Mouse (Mus musculus) C2C12 (cell line): ENCODE measurements around the gene Il1rapl2. TPM values are rescaled to one million over a fixed set of nuclear protein-coding genes. Genes with fewer than 3 reads are reported as not detected.
"Not testable (repeated sequence)": the region's sequence is repeated elsewhere in the genome, so short reads cannot be mapped to it uniquely, and the experiment has no call there.

Source experiments
- H3K27me3 ChIP-seq: one replicate; pipeline ENCODE4 v1.6.1; 2011; ENCODE audit not compliant: control insufficient read depth, insufficient read depth, insufficient read length
- H3K36me3 ChIP-seq: one replicate; pipeline ENCODE4 v1.6.1; 2011; ENCODE audit not compliant: control insufficient read depth, insufficient read depth
- H3K4me3 ChIP-seq: one replicate; pipeline ENCODE4 v1.5.1; 2011; ENCODE audit warnings: mild to moderate bottlenecking, control low read depth; ENCODE audit not compliant: poor library complexity, insufficient read depth, severe bottlenecking
- H3K79me2 ChIP-seq: one replicate; pipeline ENCODE4 v1.6.1; 2011; ENCODE audit not compliant: control insufficient read depth, insufficient read depth
- H3K79me3 ChIP-seq: one replicate; pipeline ENCODE4 v1.6.1; 2011; ENCODE audit warnings: low read depth, control low read depth
- H3ac ChIP-seq: one replicate; pipeline ENCODE3; 2011; ENCODE audit warnings: low read depth; ENCODE audit not compliant: control insufficient read depth, insufficient read length
- CEBPB ChIP-seq: IDR thresholded peaks from one replicate; pipeline ENCODE4 v1.6.1; 2011; ENCODE audit warnings: low read depth, mild to moderate bottlenecking, control low read depth, moderate library complexity
- CTCF ChIP-seq: IDR thresholded peaks from one replicate; pipeline ENCODE4 v1.5.1; 2011; ENCODE audit not compliant: control insufficient read depth, insufficient read depth, insufficient read length
- FOSL1 ChIP-seq: IDR thresholded peaks from one replicate; pipeline ENCODE4 v1.8.0; 2011; ENCODE audit warnings: mild to moderate bottlenecking, low read length; ENCODE audit not compliant: poor library complexity, insufficient read depth, severe bottlenecking
- MAX ChIP-seq: IDR thresholded peaks from one replicate; pipeline ENCODE4 v1.6.1; 2011; ENCODE audit warnings: mild to moderate bottlenecking, control low read depth
- MYOD1 ChIP-seq: IDR thresholded peaks from one replicate; pipeline ENCODE4 v1.6.1; 2011; ENCODE audit warnings: low read depth; ENCODE audit not compliant: control insufficient read depth, insufficient read length
- MYOG ChIP-seq: IDR thresholded peaks from one replicate; pipeline ENCODE4 v1.6.1; 2011; ENCODE audit not compliant: control insufficient read depth, insufficient read length; ENCODE audit errors: extremely low read depth
- USF1 ChIP-seq: IDR thresholded peaks from one replicate; pipeline ENCODE4 v1.6.1; 2011; ENCODE audit warnings: low read depth, mild to moderate bottlenecking, control low read depth, moderate library complexity
- polyA plus RNA-seq: library from polyadenylated mRNA; unstranded; fragments of >200 nt; fragmentation: generic; extraction: Trizol; gene quantifications from one replicate; pipeline ENCODE4 v1.2.1, GENCODE M21; 2012; ENCODE audit warnings: missing spikeins

Gene Il1rapl2
- polyA plus RNA-seq, 1 experiment = not detected

- Histone ChIP-seq H3K79me2 (no peaks in the 10 kb centered on the region), H3K36me3 (no peaks in the 10 kb centered on the region), H3ac (no peak overlapping the region), H3K27me3 (no peaks in the 10 kb centered on the region), H3K4me3 (no peak overlapping the region), H3K79me3 (no peaks in the 10 kb centered on the region)
- TF ChIP-seq CEBPB (no peak), MYOD1 (no peak), FOSL1 (no peak), USF1 (no peak), MYOG (no peak), CTCF (no peak), MAX (no peak)
These were observed 533.5 kb downstream of the Il1rapl2 start for GRCm38 (mm10) chrX:138103954-138104353.

DNA sequence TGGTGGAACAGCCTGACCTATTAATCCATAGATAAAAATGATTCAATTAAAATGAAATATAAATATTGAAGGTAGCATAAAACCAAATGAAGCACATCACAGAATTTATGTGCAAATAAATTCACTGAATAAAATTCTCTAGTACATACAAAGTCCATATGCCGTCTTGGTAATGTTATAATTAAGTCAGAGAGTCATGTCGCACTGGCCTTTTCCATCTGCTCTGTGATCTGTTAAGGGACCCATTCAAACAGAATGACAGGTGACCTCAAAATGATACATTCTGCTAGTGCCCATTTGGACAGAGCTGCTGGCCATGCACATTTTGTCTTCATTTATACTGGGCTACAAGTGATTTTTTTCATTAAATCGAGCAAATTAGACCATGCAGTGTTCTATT, 534.3 kb downstream of the Il1rapl2 start:
- Histone ChIP-seq H3ac (no peak overlapping the region), H3K36me3 (no peaks in the 10 kb centered on the region), H3K4me3 (no peak overlapping the region), H3K27me3 (no peaks in the 10 kb centered on the region), H3K79me3 (no peaks in the 10 kb centered on the region), H3K79me2 (no peaks in the 10 kb centered on the region)
- TF ChIP-seq MYOG (no peak), USF1 (no peak), MAX (no peak), FOSL1 (no peak), CTCF (no peak), CEBPB (no peak), MYOD1 (no peak)

GRCm38 (mm10) chrX:138170146-138170545, 599.7 kb downstream of the Il1rapl2 start:
- Histone ChIP-seq H3K27me3 (no peaks in the 10 kb centered on the region), H3K79me3 (no peaks in the 10 kb centered on the region), H3K36me3 (no peaks in the 10 kb centered on the region), H3K79me2 (no peaks in the 10 kb centered on the region), H3ac (no peak overlapping the region), H3K4me3 (no peak overlapping the region)
- no peak for TF ChIP-seq USF1

DNA sequence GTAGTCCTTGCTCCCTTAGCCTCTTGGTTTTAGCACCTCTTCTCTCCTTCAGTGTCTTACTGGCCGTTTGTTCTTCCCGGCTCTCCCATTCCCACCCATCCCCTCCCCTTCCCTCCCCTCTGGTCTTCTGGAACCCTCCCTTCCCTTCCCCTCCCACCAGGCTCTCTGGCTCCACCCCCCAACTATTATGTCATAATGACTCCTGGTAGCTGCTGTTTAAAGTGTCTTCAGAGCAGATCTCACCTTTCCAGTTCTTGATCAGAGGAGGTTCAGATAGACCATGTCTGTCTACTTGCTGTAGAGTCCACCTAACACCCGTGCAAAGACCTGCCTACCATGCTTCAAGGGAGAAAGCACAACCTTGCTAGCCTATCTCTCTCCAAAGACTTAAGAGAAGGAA, 639.1 kb downstream of the Il1rapl2 start, which contains the start of gene Tex13a:
Gene Tex13a, minus strand, starts transcription at position 101 of the 400 bp plus-strand sequence.
- Histone ChIP-seq H3ac (no peak within 1 kb of the TSS), H3K36me3 (no peaks in the 10 kb centered on the region), H3K4me3 (no peak within 1 kb of the TSS), H3K79me2 (no peaks in the 10 kb centered on the region), H3K27me3 (no peaks in the 10 kb centered on the region), H3K79me3 (no peaks in the 10 kb centered on the region)
- TF ChIP-seq USF1 (no peak), MAX (no peak), MYOG (no peak), CTCF (no peak), CEBPB (no peak), MYOD1 (no peak), FOSL1 (no peak)

GRCm38 (mm10) chrX:138234626-138235025, 664.2 kb downstream of the Il1rapl2 start:
- TF ChIP-seq CEBPB (no peak), MYOD1 (no peak), MAX (no peak), FOSL1 (no peak), MYOG (no peak)
- Histone ChIP-seq H3K79me3 (no peaks in the 10 kb centered on the region), H3K36me3 (no peaks in the 10 kb centered on the region), H3K27me3 (no peaks in the 10 kb centered on the region), H3K79me2 (no peaks in the 10 kb centered on the region), H3K4me3 (no peak overlapping the region), H3ac (no peak overlapping the region)

DNA sequence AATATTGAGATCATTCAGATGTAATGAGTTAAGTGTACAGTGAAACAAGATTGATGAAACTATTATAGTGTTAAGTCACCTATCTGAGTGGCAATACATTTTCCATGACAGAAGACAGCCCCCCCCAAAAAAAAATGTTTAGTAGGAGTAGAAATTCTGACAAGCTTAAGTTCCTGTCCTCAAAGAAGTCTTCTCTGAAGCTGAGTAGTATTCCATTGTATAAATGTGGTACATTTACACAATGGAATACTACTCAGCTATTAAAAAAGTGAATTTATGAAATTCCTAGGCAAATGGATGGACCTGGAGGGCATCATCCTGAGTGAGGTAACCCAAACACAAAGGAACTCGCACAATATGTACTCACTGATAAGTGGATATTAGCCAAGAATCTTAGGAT, 778.3 kb downstream of the Il1rapl2 start:
- H3K79me3 ChIP-seq, H3K4me3 ChIP-seq, H3K27me3 ChIP-seq, H3ac ChIP-seq, H3K36me3 ChIP-seq, H3K79me2 ChIP-seq: not testable (repeated sequence)
